Mouse (Mus musculus): Measurements from ENCODE around the gene Impdh2.
A peak's percentile ranks its signal among the peaks of the same experiment; 100 is the strongest.
"Not testable (repeated sequence)": the region's sequence is repeated elsewhere in the genome, so short reads cannot be mapped to it uniquely, and the experiment has no call there.

Gene Impdh2

DNA sequence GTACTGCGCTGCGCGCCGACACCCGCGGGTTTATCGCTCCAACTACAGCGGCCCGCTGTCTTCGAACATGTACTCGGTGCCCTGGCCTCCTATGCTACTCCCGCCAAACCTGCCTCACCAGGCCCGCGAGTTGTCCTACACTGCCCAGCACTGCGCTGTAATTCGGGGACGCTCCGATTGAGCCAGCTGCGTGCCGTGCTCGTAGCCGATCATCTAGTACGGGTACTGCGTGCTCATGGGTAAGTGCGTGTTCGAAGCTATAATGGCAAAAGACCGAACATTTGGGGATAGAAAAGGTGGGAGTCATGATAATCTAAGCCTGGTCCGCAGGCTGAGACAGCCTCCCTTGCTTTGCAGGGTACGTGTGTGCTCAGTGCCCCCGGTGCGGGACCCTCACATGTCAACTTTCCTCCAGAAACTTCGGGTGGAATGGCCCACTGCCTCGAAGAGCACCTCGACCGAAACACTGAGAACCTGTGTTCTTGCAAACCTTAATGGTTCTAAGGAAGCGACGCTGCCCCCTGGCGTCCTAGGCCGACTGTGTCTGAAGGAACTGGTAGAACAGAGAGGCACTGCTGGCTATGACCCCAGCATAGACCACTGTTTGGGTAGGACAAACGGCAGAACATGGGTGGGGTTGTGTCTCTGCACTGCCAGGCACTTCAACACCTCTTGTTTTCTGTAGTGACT is 10.3 kb downstream of the Impdh2 start:
- peak; percentile 82 to 85 for DNase-seq

DNA sequence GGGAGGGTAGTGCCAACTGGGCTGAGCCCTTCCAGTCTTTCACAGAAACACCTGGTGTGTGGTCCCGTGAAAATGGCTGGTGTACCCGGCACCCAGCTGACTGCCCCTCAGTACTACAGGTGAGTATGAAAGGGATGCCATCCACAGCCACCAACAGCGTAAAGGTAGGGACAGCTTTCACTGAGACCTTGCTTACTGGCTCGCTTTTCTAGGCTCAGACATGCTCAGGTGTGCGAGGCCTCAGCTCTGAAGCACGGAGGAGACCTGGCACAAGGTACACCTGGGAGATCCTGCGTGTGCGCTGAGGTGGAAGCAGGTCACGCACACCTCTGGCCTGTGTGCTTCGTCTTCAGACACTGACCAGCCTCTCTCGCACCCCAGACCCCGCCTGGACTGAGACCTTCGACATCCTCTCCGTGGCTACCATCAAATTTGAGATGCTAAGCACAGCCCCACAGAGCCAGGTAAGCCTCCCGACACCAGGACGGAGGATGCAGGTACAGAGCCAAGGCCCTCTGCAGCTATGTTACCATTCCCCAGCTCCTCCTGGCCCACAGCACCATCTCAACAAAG is 11.4 kb downstream of the Impdh2 start:
- DNase-seq = no peak

GRCm38 (mm10) chr9:108572321-108572720 is 12.2 kb downstream of the Impdh2 start:
- DNase-seq = no peak

GRCm38 (mm10) chr9:108573774-108574690 is 13.9 kb downstream of the Impdh2 start:
- peak in 1 of 2 experiments; percentile 44 for DNase-seq

- DNase-seq = no peak
These were observed 14.8 kb downstream of the Impdh2 start for GRCm38 (mm10) chr9:108574921-108575320.

DNA sequence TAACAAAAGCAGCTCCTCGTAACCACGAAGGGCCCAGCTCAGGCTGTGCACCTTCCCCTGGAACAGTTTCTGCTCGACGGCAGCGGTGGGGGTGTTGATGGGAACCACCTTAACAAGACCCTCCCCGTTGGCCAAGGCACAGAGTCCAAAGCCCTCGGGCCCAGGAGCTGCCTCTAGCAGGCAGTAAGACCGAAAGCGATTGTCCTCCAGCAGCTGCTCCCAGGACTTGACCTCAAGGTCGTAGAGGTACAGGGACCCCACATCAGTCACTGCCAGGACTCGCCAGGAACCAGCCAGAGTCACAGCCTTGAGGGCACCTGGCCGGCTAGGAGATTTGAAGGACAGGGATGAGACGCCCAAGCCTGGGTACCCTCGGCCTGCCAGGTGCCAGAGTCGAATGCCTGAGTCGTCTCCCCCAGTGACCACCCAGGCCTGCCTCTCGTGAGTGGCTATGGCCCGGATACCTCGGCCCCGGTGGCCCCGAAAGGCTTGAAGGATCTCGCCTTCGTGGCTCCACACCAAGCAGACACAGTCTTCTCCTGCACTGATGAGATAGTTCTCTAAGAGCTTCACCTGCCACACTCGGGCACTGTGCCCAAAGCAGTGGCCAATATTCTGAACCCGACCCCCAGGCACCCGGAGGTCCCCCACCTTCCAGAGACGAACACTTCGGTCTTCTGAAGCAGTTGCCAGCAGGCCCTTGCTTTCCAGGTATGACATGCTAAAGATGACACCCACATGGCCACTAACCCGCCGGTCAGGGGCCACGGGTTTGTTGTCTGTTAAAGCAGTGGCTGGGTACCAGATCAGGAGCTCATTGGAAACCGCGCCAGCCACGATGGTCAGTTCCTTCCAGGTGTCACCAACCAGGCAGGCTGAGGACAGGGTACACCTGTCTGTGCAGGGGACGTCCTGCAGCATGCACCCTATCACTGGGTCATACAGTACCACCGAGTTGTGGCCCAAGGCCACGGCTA is 15.5 kb downstream of the Impdh2 start:
- no peak for DNase-seq

DNA sequence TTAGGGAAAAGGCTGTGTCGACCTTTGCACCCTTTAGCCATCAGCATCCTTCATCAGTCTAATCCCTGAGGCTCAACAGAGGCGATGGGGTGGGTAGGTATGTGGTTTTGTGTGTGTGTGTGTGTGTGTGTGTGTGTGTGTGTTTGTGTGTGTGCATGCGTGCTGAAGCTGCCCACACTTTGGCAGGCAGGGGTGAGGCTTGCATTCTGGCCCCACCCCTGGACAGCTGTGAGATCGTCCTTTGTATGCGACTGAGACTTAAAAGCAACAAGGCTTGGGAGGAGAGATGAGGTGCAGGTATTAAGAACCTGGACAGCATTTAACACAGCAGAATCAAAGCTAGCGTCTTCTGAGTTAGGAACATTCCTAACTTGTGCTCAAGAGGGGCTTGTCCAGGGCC is 16.9 kb downstream of the Impdh2 start:
- DNase-seq = no peak

- peak; percentile 63 to 73 for DNase-seq
These were observed 18.0 kb downstream of the Impdh2 start for GRCm38 (mm10) chr9:108577934-108578544.

GRCm38 (mm10) chr9:108578545-108579343 is 18.7 kb downstream of the Impdh2 start, which contains the start of gene Wdr6:
Wdr6 (minus strand) TSS chr9:108578739.
- peak; percentile 95 to 96 for DNase-seq

GRCm38 (mm10) chr9:108579344-108579690 is 19.2 kb downstream of the Impdh2 start:
- no peak for DNase-seq

GRCm38 (mm10) chr9:108587571-108588180 is 27.6 kb downstream of the Impdh2 start:
- DNase-seq = peak; percentile 69 to 78

- DNase-seq = no peak
These were observed 29.1 kb downstream of the Impdh2 start for GRCm38 (mm10) chr9:108589229-108589628.

GRCm38 (mm10) chr9:108591462-108591861 is 31.4 kb downstream of the Impdh2 start:
- no peak for DNase-seq

- DNase-seq = no peak
These were observed 34.3 kb downstream of the Impdh2 start for GRCm38 (mm10) chr9:108594354-108594753.

DNA sequence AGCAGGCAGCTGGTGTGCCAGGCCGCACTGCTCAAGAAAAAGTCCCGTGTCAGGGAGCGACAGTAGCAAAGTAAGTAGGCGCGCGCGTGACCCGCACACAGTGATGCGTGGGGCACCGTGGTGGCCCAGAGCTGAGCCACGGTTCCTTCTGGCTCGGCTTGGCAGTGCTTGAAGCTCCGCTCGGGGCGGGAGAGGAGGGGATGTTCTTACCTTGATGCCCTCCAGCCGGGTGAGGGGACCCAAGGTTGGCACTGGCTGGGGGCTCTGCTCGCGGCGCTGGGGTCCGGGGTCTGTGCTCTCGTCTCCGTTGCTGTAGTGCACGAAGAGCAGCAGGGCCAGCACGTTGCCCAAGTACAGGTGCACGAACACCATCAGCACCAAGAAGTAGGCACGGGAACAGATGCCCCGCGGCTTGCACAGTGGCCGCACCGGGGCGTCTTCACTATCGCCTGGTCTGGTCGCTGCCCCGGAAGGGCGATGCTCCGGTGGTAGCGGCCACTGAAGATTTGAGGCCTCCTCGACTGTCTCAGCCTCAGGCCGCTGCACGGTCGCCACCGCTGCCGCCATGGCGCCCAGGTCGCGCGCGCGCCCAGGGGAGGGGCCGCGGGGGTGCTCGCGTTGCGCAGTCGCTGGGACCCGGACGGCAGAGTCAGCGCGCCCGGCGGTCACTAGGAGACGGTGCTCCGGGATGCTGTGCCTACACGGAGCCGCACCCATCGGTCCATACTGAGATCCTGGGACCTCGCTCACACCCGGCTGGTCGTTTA is 37.1 kb downstream of the Impdh2 start, which contains the start of gene P4htm:
TSS of gene P4htm (minus strand) at position 670 of the 767 bp plus-strand sequence.
- DNase-seq = peak; percentile 69 to 76

DNA sequence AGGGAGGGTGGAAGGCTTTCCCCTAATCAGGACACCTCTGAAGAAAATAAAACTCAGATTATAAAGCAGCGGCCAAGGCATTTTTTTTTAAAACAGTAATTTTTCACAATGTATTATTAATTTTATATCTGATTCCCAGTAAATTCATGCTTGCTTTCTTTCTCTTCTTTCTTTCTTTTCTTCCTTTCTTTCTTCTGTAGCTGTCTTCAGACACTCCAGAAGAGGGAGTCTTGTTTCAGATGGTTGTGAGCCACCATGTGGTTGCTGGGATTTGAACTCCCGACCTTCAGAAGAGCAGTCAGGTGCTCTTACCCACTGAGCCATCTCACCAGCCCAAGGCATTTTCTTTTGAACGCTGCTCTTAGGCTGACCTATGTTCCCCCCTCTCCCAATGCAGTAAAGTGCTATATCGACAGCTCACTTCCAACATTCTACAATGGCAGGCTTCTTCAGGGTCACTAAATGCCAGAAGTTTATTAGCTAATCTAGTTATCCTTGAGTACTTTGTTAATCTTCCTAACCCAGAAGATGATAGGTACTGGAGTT is 39.0 kb downstream of the Impdh2 start:
- DNase-seq = no peak

GRCm38 (mm10) chr9:108600011-108600410 is 39.9 kb downstream of the Impdh2 start:
- peak; percentile 70 to 79 for DNase-seq

- no peak for DNase-seq
These were observed 41.9 kb downstream of the Impdh2 start for GRCm38 (mm10) chr9:108601986-108602385.

DNA sequence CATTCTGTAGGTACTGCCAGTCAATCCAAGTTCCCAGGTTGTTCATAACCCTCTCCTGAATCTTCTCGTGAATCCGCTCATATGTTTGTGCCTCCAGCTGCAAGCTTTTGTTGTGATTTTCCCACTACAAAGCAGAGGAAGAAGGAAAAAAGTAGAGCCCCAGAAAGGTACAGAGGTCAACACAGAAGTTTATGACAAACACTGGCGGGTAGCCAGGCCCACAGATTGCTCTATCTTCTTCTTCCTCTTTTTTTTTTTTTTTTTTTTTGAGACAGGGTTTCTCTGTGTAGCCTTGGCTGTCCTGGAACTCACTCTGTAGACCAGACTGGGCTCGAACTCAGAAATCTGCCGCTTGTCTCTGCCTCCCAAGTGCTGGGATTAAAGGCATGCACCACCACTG is 47.8 kb downstream of the Impdh2 start:
- DNase-seq = not testable (repeated sequence)
